Mouse (Mus musculus) kidney, postnatal 14 days (tissue): Measurements from ENCODE around the gene Ascl3.

Experiments
- DNase-seq: peaks from one replicate; pipeline ENCODE4 v3.0.0; 2022; ENCODE audit warnings: mixed read lengths

Gene Ascl3

DNA sequence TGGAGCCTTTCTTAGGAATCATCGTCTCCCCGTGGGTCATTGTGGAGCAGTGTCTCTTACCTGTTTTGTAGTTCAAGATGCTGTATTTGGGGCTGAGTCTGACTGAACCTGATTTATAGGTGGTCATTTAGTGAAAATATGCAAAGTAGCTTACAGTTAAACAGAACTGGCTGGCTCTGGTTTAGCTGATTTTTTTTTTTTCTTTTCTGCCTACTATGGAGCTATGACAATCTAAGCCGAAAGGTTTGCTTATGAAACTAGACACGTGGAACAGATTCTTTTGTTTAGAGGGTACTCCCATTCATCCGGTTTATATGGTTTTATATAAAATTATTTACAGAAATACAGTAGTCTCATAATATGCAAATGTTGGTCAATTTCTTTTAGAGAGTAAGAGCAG, at the start of gene Ascl3:
TSS of gene Ascl3 (minus strand) at position 101 of the 400 bp plus-strand sequence.
- DNase-seq: no peak

DNA sequence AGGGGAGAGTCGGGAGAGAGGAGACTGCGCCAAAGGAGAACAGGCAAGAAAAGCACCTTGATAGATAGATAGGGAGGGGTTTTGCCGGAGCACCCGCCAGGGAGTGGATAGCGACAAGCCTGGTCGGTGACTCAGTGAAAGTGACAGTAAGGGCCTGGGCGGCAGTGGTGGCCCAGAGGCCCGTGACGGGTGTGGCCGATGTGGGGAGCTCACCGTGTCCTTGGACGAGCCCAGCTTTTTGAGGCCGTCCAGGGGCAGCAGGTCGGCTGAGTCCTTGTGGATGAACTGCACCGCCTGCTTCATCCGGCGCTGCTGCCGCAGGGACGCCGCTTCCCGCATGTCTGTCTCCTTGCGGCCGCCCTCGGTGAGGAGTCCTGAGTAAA, 49.6 kb upstream of the Ascl3 start:
- DNase-seq: no peak

DNA sequence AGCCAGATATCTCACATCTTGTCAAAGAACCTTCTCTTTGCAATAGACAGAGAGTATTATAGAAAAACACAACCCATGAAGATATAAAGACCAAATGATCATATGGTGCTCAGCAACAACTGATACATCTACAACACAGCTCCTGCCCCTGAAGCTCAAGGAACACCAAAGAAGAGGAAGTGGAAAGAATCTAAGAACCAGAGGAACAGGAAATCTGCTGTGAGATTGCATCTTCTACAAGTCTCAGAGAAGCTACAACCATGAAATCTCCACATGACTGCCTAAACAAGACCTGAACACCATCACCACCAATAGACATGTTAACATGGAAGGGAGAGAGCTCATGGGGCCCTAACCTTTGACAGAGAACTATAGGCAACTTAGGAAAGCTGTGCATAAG, 40.7 kb upstream of the Ascl3 start:
- DNase-seq: no peak

DNA sequence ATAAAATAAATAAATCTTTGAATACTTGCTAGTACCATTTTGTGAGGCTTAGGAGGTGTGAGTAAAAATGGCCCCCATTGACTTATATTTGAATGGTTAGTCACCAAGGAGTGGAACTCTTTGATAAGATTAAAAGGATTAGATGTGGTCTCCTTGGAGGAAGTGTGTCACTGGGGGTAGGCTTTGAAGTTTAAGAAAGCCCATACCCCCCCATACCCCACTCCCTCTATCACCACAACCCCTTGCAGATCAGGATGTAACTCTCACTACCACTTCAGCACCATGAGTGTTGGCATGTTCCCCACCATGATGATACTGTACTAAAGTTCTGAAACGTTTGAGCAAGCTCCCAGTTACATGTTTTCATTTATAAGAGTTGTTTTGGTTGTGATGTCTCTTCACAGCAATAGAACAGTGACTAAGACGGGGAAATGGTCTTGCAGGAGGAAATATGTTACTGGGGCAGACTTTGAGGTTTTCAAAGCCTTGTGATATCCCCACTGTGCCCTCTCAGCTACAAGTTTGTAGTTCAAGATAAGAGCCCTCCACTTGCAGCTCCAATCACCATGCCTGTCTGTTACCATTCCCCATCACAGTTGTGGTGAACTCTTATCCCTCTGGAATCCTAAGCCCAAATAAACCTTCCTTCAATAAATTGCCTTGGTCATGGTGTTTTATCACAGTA, 37.3 kb upstream of the Ascl3 start:
- DNase-seq: no peak

DNA sequence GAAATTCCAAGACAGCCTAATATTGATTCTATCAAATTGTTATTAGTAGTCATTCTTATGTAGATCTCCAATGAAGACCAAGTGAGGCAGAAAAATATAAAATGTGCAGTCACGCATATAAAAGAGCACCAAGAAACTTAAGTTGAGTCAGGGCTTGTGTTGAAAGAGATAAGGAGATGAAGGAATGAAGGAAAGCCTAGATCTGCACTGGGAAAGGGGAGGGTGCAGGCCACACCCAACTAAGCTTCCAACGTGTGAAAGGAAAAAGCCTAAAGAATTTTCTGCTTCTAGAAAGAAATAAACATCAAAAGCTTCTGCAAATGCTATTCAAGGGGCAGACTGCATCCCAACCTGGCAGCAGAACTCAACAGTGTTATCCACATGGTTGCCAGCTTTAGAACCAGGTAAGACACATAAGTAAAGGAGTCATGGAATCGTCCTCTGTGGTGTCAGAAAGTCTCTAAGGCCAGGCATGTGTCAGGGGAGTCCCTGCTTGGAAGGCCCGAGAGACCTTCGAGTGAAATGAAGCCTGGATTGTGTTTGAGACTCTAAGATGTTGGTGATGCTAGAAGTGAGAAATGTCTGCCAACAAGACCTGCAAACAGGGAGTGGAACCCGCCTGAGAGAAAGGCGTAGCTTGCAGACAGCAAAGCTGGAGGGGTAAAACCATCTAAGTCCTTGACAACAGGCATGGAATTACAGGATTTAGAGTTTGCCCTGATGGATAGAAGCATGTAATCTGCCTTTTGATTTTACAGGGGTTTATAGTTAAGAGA, 36.2 kb upstream of the Ascl3 start:
- no peak for DNase-seq

DNA sequence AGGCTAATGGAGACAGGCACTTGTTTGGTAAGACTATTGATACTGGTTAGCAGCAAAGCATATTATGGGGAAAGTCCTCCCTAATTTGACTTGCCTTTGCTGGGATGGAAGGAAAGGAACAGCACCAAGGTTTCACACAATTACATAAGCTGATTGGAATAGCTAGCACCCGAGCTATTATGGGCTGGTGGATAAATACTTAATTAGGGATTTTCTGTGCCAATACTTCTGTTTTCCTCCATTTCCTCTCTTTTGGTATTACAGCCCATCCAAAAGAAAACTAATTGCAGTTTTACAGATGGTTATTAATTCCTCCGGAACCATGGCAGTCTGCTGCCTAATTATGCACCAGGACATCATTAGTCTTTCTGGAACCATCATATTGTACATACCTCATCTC, 32.5 kb upstream of the Ascl3 start:
- no peak for DNase-seq

DNA sequence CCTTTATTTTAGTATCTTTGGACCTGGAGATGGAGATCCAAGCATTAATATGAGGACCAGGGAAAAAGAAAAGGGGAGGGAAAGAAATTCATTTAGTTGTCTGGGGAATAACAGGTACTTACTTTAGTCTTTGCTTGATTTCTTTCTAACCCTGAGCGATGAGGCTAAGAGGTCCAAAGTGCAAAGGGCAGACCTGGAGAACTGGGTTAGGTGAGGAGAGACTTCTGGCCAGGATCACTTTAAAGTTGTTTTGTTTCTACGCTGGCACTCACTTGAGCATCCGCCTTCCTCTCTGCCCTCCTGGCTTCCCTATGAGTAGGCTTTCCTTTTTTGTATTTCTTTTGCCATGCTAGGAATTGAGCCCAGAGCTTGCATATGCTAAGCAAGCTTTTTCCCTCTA, 24.8 kb upstream of the Ascl3 start:
- DNase-seq: peak; percentile 46

DNA sequence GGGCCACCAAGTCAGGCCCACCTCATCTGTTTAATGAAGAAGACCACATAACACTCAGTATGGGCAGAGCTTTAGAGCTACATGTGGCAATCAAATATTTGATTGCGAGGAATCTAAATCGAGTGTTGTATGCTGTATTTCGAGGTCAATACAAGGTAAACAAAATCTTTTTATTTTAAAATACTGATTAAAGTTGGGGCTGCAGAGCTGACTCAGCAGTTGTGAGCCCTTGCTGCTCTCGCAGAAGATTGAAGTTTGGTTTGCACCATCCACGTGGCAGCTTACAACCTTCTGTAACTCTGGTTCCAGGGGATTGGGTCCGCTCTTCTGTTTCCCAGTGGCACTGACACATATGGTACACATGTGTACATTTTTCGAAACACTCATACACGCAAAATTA, 22.5 kb upstream of the Ascl3 start:
- no peak for DNase-seq

DNA sequence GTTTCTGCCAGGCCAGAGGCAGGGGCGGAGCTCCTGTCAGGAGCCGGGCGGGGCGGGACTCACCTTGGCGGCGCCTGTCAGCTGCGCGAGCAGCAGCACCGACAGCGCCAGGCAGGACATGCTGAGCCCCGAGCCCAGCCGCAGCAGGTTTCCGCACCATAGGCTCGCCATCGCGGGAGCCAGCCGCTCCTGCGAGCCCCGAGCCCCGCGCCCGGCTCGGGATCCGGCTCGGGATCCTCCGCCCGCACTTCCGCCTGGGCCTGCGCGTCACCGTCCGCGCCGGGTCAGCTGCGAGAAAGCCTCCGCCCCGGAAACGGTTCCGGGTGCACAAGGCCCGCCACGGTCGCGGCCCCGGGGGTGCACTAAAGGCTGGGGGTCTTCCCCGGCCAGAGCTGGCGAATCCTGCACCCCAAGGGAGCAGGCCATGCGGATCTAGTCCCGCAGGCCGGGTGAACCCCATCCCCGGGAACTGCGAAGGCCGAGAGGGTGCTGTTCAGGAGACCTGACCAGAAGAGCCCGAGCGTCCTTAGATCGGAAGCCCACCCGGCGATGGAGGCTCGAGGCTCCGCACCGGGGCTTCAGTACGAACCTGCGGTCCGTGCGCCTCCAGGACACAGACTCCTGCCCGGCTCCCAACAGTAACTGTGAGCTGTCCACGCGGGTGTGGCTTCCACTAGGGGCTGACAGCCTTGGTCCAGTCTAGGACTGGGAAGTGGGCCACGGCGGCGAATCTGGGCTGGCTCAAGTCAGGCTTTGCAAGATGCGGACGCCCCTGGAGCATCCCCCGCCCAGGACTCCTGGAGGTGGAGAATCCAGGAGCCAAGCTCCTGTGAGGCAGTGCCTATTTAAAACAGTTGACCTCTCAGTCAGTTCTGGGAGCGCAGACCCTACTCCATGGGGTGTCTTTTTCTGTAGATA, 20.7 kb upstream of the Ascl3 start, which contains the start of gene Tmem9b:
TSS of gene Tmem9b (minus strand) at position 868 of the 918 bp plus-strand sequence.
- peak; percentile 91 for DNase-seq

DNA sequence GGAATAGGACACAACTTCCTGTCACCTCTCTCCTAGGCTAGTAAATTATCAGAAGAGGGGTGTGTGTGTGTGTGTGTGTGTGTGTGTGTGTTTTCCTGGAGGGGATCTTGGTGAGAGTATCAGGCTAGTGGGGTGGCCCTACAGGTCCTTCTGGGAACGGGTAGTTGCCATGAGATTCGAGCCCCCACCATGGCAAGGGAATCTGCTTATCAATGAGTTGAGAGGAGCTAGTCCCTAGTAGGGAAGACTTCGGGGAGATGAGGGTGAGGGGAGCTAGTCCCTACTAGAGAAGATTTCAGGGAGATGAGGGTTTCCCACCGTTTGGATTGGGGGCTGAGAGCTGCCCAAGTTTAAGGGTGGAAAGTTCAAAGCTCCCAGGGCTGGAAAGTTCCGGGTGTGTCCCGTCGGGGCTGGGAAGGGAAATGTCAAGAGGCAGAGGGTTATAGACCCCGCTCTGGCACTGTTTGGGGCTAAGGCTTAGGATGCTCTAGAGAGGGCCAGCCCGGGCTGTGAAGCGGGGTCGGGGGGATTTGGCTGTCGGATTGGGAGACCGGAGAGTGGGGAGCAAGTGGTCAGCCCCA, 20.0 kb upstream of the Ascl3 start:
- DNase-seq: peak; percentile 23

DNA sequence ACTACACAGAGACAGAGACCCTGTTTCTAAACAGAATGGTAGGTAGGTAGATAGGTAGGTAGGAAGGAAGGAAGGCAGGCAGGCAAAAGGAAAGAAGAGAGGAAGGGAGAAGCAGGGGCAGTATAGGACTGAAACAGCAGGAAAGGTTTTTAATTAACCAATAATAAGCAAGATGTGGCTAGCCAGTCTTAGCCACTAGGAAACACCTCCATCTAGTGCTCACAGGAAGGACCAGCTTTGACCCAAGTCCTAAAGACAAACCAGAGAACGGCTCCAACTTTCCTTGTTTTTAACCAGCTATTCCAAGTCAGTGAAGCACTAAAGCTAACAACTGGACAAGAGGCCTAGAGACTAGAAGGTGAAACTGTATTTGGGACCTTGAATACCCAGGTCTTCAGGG, 16.2 kb upstream of the Ascl3 start:
- DNase-seq: peak; percentile 23

DNA sequence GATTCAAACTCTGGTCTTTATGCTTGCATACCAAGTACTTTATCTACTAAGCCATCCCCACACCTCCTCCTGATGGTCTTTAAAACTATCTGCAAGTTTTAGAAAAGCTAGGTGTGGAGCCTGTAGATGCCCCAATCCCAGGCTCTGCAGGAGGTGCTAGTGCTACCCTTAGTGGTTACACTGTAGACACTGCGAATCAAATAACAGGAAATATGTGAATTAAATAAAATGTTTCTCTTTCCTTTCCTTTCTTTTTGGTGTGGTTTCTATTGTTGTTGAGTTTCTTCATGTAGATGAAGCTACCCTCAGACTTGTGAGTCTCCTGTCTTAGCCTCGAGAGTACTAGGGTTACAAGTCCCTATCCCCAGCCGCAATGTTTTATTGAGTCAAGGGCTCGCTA, 10.2 kb upstream of the Ascl3 start:
- no peak for DNase-seq

DNA sequence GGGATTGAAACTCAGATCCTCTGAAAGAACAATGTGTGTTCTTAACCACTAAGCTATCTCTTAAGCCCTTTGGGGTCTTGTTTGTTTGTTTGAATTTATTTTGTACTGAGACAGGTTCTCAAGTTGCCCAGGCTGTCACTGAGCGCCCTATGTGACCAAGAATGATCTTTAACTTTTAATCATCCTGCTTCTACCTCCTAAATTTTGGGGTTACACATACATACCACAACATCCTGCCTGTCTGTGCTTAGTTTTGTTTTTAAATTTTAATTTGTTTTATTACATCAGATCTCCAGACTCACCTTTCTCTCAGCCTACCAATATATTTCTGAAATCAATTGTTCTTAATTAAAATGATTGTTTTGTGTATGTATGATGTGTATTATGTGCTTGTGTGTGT, 9.5 kb upstream of the Ascl3 start:
- no peak for DNase-seq

DNA sequence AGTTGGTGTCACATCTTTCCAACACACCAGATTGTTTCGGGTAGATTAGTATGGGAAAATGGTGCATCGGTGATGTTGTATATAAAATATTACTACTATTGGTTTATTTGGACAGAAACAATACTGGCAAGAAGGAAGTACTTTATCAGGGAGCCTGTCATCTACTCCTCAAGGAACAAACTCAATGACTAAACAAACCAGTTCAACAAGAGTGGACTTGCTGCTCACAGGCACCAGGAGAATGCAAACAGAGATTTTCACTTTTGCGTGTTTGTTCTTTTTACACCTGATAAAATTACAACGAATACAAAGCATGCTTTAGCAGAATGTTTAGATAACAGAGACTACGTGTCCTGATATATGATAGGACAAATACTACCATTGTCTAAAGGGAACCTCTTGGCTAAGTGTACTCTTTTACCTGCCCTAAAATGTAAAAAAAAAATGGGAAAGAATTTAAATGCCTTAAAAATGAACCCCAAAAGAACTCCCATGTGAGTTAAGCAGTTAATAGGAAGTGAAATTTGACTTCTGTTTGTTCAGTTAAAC, 8.4 kb upstream of the Ascl3 start:
- no peak for DNase-seq

DNA sequence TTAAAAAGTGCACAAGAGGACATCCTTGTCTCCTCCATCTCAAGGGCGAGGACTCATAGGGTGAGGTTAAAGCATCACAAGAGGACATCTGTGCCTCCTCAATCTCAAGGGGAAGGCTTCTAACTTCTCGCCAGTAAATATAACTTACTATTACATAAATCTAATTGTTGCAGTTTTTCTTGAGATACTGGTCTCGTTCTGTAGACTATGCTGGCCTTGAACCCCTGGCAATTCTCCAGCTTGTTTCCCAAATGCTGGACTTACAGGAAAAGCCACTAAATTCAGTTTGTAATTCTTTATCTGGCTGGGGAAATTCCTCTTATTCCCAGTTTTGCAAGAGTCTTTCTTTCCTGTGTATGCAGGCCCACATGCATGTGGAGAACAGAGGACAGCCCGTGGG, 3.3 kb upstream of the Ascl3 start:
- DNase-seq: peak; percentile 67

DNA sequence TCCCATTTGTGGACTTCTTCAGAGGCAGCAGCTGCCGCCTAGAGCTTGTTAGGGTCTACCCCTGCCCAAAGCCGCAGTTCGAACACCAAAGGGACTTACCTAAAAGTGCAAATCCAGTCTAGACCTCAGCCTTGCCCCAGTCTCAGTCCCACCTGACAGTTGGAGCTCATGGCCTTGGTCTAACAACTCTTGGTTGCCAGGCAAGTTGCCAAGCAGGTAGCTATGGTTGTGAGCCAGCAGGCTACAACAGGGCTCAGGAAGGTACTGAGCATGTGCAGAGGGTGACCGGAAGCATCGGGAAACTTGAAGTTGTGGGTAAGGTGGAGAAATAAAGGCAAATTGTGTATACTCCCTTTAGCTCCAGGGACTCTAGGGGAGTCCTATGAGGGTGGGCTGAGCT, 7.8 kb downstream of the Ascl3 start, which contains the start of gene BC051019:
TSS of gene BC051019 (minus strand) at position 154 of the 400 bp plus-strand sequence.
- DNase-seq: no peak

DNA sequence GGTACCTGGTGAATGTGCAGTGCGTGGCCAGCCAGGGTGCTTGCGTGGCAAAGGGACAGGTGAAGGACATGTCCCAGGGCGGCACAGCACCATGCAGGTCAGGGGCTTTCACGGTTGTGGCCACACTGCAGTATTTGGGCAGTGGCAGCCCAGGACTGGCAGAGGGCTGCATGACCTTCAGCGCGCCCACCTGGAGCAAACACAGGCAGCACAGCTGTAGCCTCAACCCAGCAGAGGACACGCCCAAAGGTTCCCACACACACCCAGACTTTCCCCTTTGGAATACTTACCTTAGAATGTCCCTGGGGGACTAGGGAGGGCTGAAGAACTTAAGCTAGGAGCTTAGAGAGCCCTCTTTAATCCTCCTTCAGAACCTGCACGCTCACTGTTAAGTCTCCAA, 8.4 kb downstream of the Ascl3 start:
- DNase-seq: no peak

DNA sequence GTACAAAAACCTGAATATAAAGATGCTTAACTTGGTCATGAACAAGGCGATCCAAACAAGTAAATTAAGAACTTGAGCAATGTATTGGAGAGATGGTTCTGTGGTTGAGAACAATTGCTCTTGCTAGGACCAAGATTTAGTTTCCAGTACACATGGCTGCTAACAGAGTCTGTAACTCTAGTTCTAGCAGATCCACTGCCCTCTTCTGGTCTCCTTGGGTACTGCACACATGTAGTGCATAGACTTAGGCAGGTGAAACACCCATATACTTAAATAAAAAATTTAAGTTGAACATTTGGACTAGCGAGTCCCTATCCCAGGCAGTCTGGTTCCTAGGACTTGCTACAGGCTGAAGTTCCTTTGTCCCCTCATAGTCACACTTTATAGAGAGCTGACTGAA, 8.9 kb downstream of the Ascl3 start:
- no peak for DNase-seq

DNA sequence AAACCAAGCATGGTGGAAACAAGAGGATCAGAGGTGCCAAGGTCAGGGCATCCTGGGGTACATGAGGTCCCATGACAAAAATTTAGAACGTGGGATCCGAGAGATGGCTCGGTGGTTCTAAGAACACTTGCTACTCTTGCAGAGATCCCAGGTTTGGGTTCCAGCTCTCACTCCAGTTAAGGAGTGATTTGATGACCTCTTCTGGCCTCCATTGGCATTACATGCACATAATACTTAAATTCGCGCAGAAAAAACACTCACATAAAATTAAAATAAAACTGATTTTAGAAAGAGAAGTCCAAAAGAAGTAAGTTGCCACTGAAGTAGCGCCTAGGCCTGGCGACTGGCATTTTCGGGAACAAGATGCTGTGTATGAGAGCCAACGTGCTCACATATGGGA, 12.2 kb downstream of the Ascl3 start:
- peak; percentile 59 for DNase-seq

DNA sequence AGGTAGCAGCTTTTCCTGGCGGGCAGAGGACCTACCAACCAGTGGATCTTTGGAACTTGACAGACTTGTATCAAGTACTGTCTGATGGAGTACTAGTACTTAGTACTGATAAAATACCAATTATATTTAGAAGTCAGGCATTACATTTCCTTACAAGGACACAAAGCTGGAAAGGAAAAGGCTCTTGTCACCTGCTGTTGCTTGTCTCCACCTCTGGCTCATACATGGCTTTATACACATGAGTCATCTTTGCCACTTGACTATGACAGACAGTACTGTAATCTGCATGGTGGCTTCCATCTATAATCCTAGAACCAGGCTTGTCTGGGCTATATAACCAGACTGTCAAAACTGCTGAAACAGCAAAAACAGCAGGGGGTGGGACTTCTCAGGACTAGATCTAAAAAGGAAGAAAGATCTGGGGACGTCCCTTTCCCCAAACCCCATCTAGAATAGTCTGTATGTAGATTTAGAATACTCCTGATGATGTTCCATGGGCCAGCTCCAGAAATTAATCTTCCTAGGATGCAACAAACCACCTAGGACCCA, 18.0 kb downstream of the Ascl3 start:
- DNase-seq: no peak

DNA sequence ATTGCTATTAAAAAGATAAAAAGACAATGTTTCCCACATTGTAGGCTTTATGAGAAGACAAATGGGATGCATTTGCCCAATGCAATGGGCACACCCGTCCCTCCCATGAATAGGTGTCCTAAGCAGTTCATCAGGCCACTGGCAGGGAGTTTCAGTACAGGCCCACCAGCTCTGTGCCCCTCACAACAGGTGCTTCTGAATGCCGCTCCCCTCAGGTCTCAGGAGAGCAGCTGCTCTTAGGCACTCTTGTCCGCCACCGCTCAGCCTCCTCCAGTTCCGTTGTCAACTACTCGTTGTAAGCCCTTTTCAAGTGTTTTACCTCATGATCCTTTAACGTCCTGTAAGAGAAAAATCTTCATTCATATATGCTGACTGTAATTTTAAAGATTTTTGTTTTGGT, 19.3 kb downstream of the Ascl3 start:
- no peak for DNase-seq

DNA sequence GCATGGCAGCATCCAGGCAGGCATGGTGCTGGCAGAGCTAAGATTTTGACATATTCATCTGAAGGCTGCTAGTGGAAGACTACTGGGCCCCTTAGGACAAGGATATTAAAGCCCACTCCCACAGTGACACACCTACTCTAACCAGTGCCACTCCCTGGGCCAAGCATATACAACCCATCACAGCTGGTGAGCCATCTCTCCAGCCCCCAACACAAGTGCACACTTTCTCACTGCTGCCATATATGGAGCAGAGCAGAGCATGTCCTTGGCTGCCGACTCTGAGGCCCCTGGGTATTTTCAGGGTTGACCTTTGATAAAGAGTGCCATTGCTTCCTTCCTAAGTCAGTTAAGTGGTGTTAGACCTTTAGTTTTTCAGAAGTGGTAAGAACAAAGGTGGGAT, 21.5 kb downstream of the Ascl3 start:
- no peak for DNase-seq
